Mouse (Mus musculus) megakaryocyte, embryonic 14.5 days (primary cell): ENCODE measurements at regions not wholly inside any gene's neighbourhood (a gene's known extent, or its start where the extent isn't known, plus 50 kb on each side); places are given as distances from the start of the nearest gene placed in this dataset.

Experiments used
- H3K27me3 ChIP-seq: replicated peaks from 2 replicates; pipeline ENCODE3; 2012; ENCODE audit warnings: inconsistent platforms
- H3K36me3 ChIP-seq: replicated peaks from 2 replicates; pipeline ENCODE3; 2012; ENCODE audit warnings: low read length, inconsistent platforms, mixed read lengths
- H3K4me1 ChIP-seq: 2 replicates; pipeline ENCODE4 v1.6.1; 2012; ENCODE audit warnings: inconsistent platforms
- H3K4me3 ChIP-seq: replicated peaks from 2 replicates; pipeline ENCODE3; 2012; ENCODE audit warnings: moderate library complexity, mild to moderate bottlenecking, inconsistent platforms
- H3K9me3 ChIP-seq: 2 replicates; pipeline ENCODE4 v1.6.1; 2012; ENCODE audit warnings: inconsistent platforms
- FLI1 ChIP-seq: IDR thresholded peaks from 2 replicates; pipeline ENCODE4 v1.6.1; 2012; ENCODE audit warnings: low read length, inconsistent platforms, mixed read lengths
- GATA1 ChIP-seq: IDR thresholded peaks from 3 replicates; pipeline ENCODE4 v1.6.1; 2012; ENCODE audit warnings: mixed read lengths, low read length, inconsistent platforms, borderline replicate concordance

DNA sequence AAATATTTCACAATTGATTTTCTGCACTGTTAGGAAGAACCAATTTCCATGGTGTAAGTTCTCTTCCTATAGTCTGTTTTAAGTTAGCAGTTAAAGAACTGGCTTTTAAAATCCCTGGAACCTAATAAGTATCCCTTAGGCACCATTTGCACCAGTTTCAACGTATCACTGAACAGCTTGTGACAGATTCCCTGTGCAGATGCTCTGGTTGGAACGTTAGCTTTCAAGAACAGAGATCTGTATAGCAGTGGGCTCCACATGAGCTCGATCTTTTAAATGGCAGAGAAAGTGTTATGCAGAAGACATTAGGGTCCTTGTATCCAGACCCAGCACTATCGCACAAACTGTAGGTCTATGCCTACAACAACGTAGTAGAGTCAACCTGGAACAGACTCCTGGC, 52.6 kb upstream of the Aco1 start:
- no peak overlapping the region for H3K4me3 ChIP-seq
- no peak for TF ChIP-seq GATA1
- TF ChIP-seq FLI1, result no peak
- no peaks in the 10 kb centered on the region for H3K27me3 ChIP-seq
- H3K36me3 ChIP-seq, result no peaks in the 10 kb centered on the region
- H3K4me1 ChIP-seq, result no peaks in the 10 kb centered on the region
- no peaks in the 10 kb centered on the region for H3K9me3 ChIP-seq
